Comparison of ENCODE assay signal across 16 mouse cellular contexts in the genomic region with DNA sequence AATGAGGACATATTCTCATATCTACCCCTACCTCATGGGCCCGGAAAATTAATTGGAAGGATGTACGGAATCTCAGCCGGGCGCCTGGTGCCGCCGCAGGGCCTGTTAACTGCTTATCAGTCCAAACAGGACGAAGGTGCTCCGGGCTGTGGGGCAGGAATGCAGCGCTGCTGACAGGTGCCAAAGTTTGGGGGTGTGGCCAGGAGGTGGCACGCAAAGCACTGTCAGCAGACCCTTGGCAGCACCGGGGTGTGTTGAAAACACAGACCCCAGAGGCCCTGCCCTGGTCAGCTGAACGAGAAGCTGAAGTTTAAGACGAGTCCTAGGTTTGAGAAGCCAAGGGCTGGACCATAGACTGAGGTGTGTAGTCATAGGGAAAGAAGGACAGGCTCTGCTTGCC. TPM values are rescaled to one million over a fixed set of nuclear protein-coding genes. Genes with fewer than 3 reads are reported as not detected.
DNase-seq lines count a peak whose midpoint lies in the region; ATAC-seq and TF ChIP-seq lines count a peak whose summit lies in the region.
"Had no signal": no experiment of that assay in that cellular context is flagged by ENCODE, and none has a peak within 500 bp of the region (broad histone marks: within the 10 kb centered on the region; RNA-seq: fewer than 3 reads in every experiment).

No protein-coding gene starts in this region.

- WGBS in heart, embryonic 11.5 days (ENCODE audit: insufficient replicate concordance): 39% methylated on average over 13 of the region's 13 CpGs
- 68% methylated on average over 13 of the region's 13 CpGs for WGBS in hindbrain, postnatal 0 days
- 86% methylated on average over 13 of the region's 13 CpGs for WGBS in hindbrain, embryonic 10.5 days
- 74% methylated on average over 13 of the region's 13 CpGs for WGBS in midbrain, embryonic 14.5 days
- 71% methylated on average over 13 of the region's 13 CpGs for WGBS in midbrain, embryonic 15.5 days

- H3K9me3 ChIP-seq in heart, embryonic 11.5 days (replicated peaks; ENCODE audit: control insufficient read depth, low read length): no peaks in the 10 kb centered on the region
- no peaks in the 10 kb centered on the region for H3K9me3 ChIP-seq in hindbrain, postnatal 0 days (ENCODE audit: low read length)
- no peaks in the 10 kb centered on the region for H3K9me3 ChIP-seq in hindbrain, embryonic 10.5 days
- H3K9me3 ChIP-seq in midbrain, embryonic 14.5 days (ENCODE audit: control insufficient read depth, low read length): no peaks in the 10 kb centered on the region
- H3K9me3 ChIP-seq in midbrain, embryonic 15.5 days: no peaks in the 10 kb centered on the region
- H3K9me3 ChIP-seq: embryonic facial prominence, embryonic 12.5 days; forebrain, embryonic 13.5 days; limb, embryonic 13.5 days; liver, embryonic 13.5 days; neural tube, embryonic 12.5 days had no signal

- H3K4me3 ChIP-seq in heart, embryonic 11.5 days (ENCODE audit: low read depth, low read length): no peak overlapping the region
- H3K4me3 ChIP-seq in hindbrain, postnatal 0 days (ENCODE audit: low read length): no peak overlapping the region
- no peak overlapping the region for H3K4me3 ChIP-seq in hindbrain, embryonic 10.5 days
- H3K4me3 ChIP-seq in midbrain, embryonic 14.5 days (replicated peaks; ENCODE audit: low read depth, low read length): no peak overlapping the region
- no peak overlapping the region for H3K4me3 ChIP-seq in midbrain, embryonic 15.5 days
- H3K4me3 ChIP-seq: embryonic facial prominence, embryonic 12.5 days; erythroblast, embryonic 14.5 days; forebrain, embryonic 13.5 days; limb, embryonic 13.5 days; liver, embryonic 13.5 days; neural tube, embryonic 12.5 days had no signal

- ATAC-seq in heart, embryonic 11.5 days (replicated peaks; ENCODE audit: insufficient number of reproducible peaks, low FRiP score, low TSS enrichment): 0 out of 2 replicates have a peak, but pooled peaks have one; percentile 33
- no peak for ATAC-seq in hindbrain, postnatal 0 days
- no peak for ATAC-seq in midbrain, embryonic 14.5 days (ENCODE audit: low FRiP score, low TSS enrichment)
- ATAC-seq in midbrain, embryonic 15.5 days (replicated peaks): no peak
- ATAC-seq: activated CD4-positive, CD25-positive, alpha-beta regulatory T cell, adult 4 months; forebrain, embryonic 13.5 days had no signal

- H3K27ac ChIP-seq in heart, embryonic 11.5 days (ENCODE audit: low read depth, low read length): no peak overlapping the region
- no peak overlapping the region for H3K27ac ChIP-seq in hindbrain, postnatal 0 days
- no peak overlapping the region for H3K27ac ChIP-seq in hindbrain, embryonic 10.5 days
- H3K27ac ChIP-seq in midbrain, embryonic 14.5 days (replicated peaks; ENCODE audit: low read depth, low read length): 0 out of 2 replicates have a peak overlapping the region, but pooled peaks have one; percentile 26
- no peak overlapping the region for H3K27ac ChIP-seq in midbrain, embryonic 15.5 days
- H3K27ac ChIP-seq: embryonic facial prominence, embryonic 12.5 days; forebrain, embryonic 13.5 days; limb, embryonic 13.5 days; liver, embryonic 13.5 days; neural tube, embryonic 12.5 days had no signal

- 0 out of 2 replicates have a peak overlapping the region, but pooled peaks have one; percentile 5 for H3K9ac ChIP-seq in heart, embryonic 11.5 days (ENCODE audit: low read depth, low read length)
- H3K9ac ChIP-seq in hindbrain, postnatal 0 days (replicated peaks; ENCODE audit: low read length): no peak overlapping the region
- H3K9ac ChIP-seq in midbrain, embryonic 14.5 days (replicated peaks; ENCODE audit: low read length): no peak overlapping the region
- H3K9ac ChIP-seq in midbrain, embryonic 15.5 days: no peak overlapping the region
- H3K9ac ChIP-seq: embryonic facial prominence, embryonic 12.5 days; forebrain, embryonic 13.5 days; limb, embryonic 13.5 days; liver, embryonic 13.5 days; neural tube, embryonic 12.5 days had no signal

- peak overlapping the region; percentile 14; the same call in 1 of the 2 replicates for H3K4me2 ChIP-seq in heart, embryonic 11.5 days
- no peak overlapping the region for H3K4me2 ChIP-seq in hindbrain, postnatal 0 days (ENCODE audit: low read depth, low read length)
- H3K4me2 ChIP-seq in midbrain, embryonic 14.5 days (ENCODE audit: low read length): no peak overlapping the region
- no peak overlapping the region for H3K4me2 ChIP-seq in midbrain, embryonic 15.5 days
- H3K4me2 ChIP-seq: embryonic facial prominence, embryonic 12.5 days; forebrain, embryonic 13.5 days; limb, embryonic 13.5 days; liver, embryonic 13.5 days; neural tube, embryonic 12.5 days had no signal

- H3K27me3 ChIP-seq in heart, embryonic 11.5 days (ENCODE audit: control insufficient read depth, insufficient read depth, low read length): no peaks in the 10 kb centered on the region
- H3K27me3 ChIP-seq in hindbrain, postnatal 0 days (ENCODE audit: insufficient read depth, low read length): no peaks in the 10 kb centered on the region
- peaks cover 27% of the 10 kb centered on the region for H3K27me3 ChIP-seq in hindbrain, embryonic 10.5 days (ENCODE audit: insufficient read depth, poor library complexity, severe bottlenecking)
- H3K27me3 ChIP-seq in midbrain, embryonic 14.5 days (ENCODE audit: control insufficient read depth, insufficient read depth, low read length): no peaks in the 10 kb centered on the region
- H3K27me3 ChIP-seq in midbrain, embryonic 15.5 days (replicated peaks): peaks cover 8% of the 10 kb centered on the region; the same call in 1 of the 2 replicates
- H3K27me3 ChIP-seq: embryonic facial prominence, embryonic 12.5 days; liver, embryonic 13.5 days had no signal

- TF ChIP-seq CTCF in hindbrain, postnatal 0 days (IDR thresholded peaks at IDR 0.05; ENCODE audit: low read depth): no peak

- H3K4me1 ChIP-seq in heart, embryonic 11.5 days (ENCODE audit: control insufficient read depth, insufficient read depth, low read length): peaks cover 11% of the 10 kb centered on the region
- H3K4me1 ChIP-seq in hindbrain, postnatal 0 days (ENCODE audit: insufficient read depth, low read length): 0 out of 2 replicates have a peak, but pooled peaks cover 10% of the 10 kb centered on the region
- H3K4me1 ChIP-seq in hindbrain, embryonic 10.5 days (replicated peaks): peaks cover 22% of the 10 kb centered on the region
- peaks cover 22% of the 10 kb centered on the region for H3K4me1 ChIP-seq in midbrain, embryonic 14.5 days (ENCODE audit: control insufficient read depth, insufficient read depth, low read length)
- H3K4me1 ChIP-seq in midbrain, embryonic 15.5 days: peaks cover 27% of the 10 kb centered on the region
- H3K4me1 ChIP-seq: liver, embryonic 13.5 days had no signal

- intact Hi-C loops in left cerebral cortex, postnatal 10 days (cut with DNase I): no loop called here

- H3K36me3 ChIP-seq in heart, embryonic 11.5 days (ENCODE audit: control insufficient read depth, insufficient read depth, low read length): no peaks in the 10 kb centered on the region
- H3K36me3 ChIP-seq in hindbrain, postnatal 0 days (ENCODE audit: insufficient read depth, low read length): no peaks in the 10 kb centered on the region
- no peaks in the 10 kb centered on the region for H3K36me3 ChIP-seq in hindbrain, embryonic 10.5 days
- H3K36me3 ChIP-seq in midbrain, embryonic 14.5 days (ENCODE audit: control insufficient read depth, insufficient read depth, low read length): no peaks in the 10 kb centered on the region
- H3K36me3 ChIP-seq in midbrain, embryonic 15.5 days (replicated peaks): no peaks in the 10 kb centered on the region
- H3K36me3 ChIP-seq: embryonic facial prominence, embryonic 12.5 days; G1E; limb, embryonic 13.5 days; liver, embryonic 13.5 days; neural tube, embryonic 12.5 days had no signal

- DNase-seq in heart, postnatal 4 days: no peak
- peak; percentile 21 for DNase-seq in hindbrain, postnatal 0 days (ENCODE audit: low spot score)
- no peak for DNase-seq in hindbrain, embryonic 10.5 days (ENCODE audit: low spot score)
- DNase-seq in midbrain, embryonic 14.5 days: no peak
- no peak for DNase-seq in left cerebral cortex, postnatal 10 days (ENCODE audit: extremely low spot score in 1 of 2, low spot score in 2 of 2)
- DNase-seq: layer of hippocampus, adult 9-11 months; liver, embryonic 13.5 days had no signal

RNA-seq across cellular contexts. Expression of a gene that starts 14.7 kb away (rescaled TPM):
- polyA plus RNA-seq in heart, embryonic 11.5 days (2014; fragmentation: Nextera tagmentation; extraction: Ambion mirVana): 2.7 and 4.2 TPM in 2 replicates
- total RNA-seq in heart, postnatal 4 days (2021): 10 to 100 TPM; 21.2 to 25.1 TPM
- 5.4 TPM in 2 replicates for total RNA-seq in hindbrain, postnatal 0 days (2014; rRNA removed)
- 3.5 and 4.3 TPM in 2 replicates for polyA plus RNA-seq in hindbrain, postnatal 0 days (2015; fragmentation: Nextera tagmentation; extraction: Ambion mirVana)
- 1.8 and 2.0 TPM in 2 replicates for polyA plus RNA-seq in hindbrain, embryonic 10.5 days (2016; fragmentation: Nextera tagmentation; extraction: Ambion mirVana)
- 1.4 and 3.8 TPM in 2 replicates for polyA plus RNA-seq in midbrain, embryonic 14.5 days (2014; fragmentation: Nextera tagmentation; extraction: Ambion mirVana)
- polyA plus RNA-seq in midbrain, embryonic 15.5 days (2015; fragmentation: Nextera tagmentation; extraction: Ambion mirVana): 4.2 and 4.3 TPM in 2 replicates
- total RNA-seq in left cerebral cortex, postnatal 10 days (2021): 1 to 10 TPM; 5.9 to 8.8 TPM
- polyA plus RNA-seq: activated CD4-positive, CD25-positive, alpha-beta regulatory T cell, adult 4 months; erythroblast, embryonic 14.5 days; G1E had no signal

RNA-seq across cellular contexts. Expression of a gene that starts 23.8 kb away (rescaled TPM):
- 16.0 and 17.1 TPM in 2 replicates for polyA plus RNA-seq in heart, embryonic 11.5 days (2014; fragmentation: Nextera tagmentation; extraction: Ambion mirVana)
- total RNA-seq in heart, postnatal 4 days (2021): 10 to 100 TPM; 19.6 to 20.2 TPM
- 47.9 and 51.7 TPM in 2 replicates for total RNA-seq in hindbrain, postnatal 0 days (2014; rRNA removed)
- 24.7 and 25.8 TPM in 2 replicates for polyA plus RNA-seq in hindbrain, postnatal 0 days (2015; fragmentation: Nextera tagmentation; extraction: Ambion mirVana)
- 23.7 and 31.1 TPM in 2 replicates for polyA plus RNA-seq in hindbrain, embryonic 10.5 days (2016; fragmentation: Nextera tagmentation; extraction: Ambion mirVana)
- 24.9 and 27.5 TPM in 2 replicates for polyA plus RNA-seq in midbrain, embryonic 14.5 days (2014; fragmentation: Nextera tagmentation; extraction: Ambion mirVana)
- polyA plus RNA-seq in midbrain, embryonic 15.5 days (2015; fragmentation: Nextera tagmentation; extraction: Ambion mirVana): 30.6 and 35.1 TPM in 2 replicates
- total RNA-seq in left cerebral cortex, postnatal 10 days (2021): 10 to 100 TPM; 37.5 to 37.6 TPM

RNA-seq across cellular contexts. Expression of a gene that starts 33.9 kb away (rescaled TPM):
- 3.9 and 4.3 TPM in 2 replicates for polyA plus RNA-seq in heart, embryonic 11.5 days (2014; fragmentation: Nextera tagmentation; extraction: Ambion mirVana)
- 1 to 10 TPM; 4.0 to 5.8 TPM for total RNA-seq in heart, postnatal 4 days (2021)
- 9.0 and 20.7 TPM in 2 replicates for total RNA-seq in hindbrain, postnatal 0 days (2014; rRNA removed)
- 6.5 and 7.0 TPM in 2 replicates for polyA plus RNA-seq in hindbrain, postnatal 0 days (2015; fragmentation: Nextera tagmentation; extraction: Ambion mirVana)
- polyA plus RNA-seq in hindbrain, embryonic 10.5 days (2016; fragmentation: Nextera tagmentation; extraction: Ambion mirVana): 8.7 and 8.9 TPM in 2 replicates
- polyA plus RNA-seq in midbrain, embryonic 14.5 days (2014; fragmentation: Nextera tagmentation; extraction: Ambion mirVana): 2.6 and 4.2 TPM in 2 replicates
- 6.6 and 8.2 TPM in 2 replicates for polyA plus RNA-seq in midbrain, embryonic 15.5 days (2015; fragmentation: Nextera tagmentation; extraction: Ambion mirVana)
- total RNA-seq in left cerebral cortex, postnatal 10 days (2021): 10 to 100 TPM; 11.5 to 13.9 TPM

RNA-seq across cellular contexts. Expression of a gene that starts 40.8 kb away (rescaled TPM):
- polyA plus RNA-seq in heart, embryonic 11.5 days (2014; fragmentation: Nextera tagmentation; extraction: Ambion mirVana): 3.1 and 3.8 TPM in 2 replicates
- 10 to 100 TPM; 20.2 to 24.4 TPM for total RNA-seq in heart, postnatal 4 days (2021)
- 25.5 and 30.6 TPM in 2 replicates for total RNA-seq in hindbrain, postnatal 0 days (2014; rRNA removed)
- polyA plus RNA-seq in hindbrain, postnatal 0 days (2015; fragmentation: Nextera tagmentation; extraction: Ambion mirVana): 15.4 and 18.5 TPM in 2 replicates
- 1.8 and 2.0 TPM in 2 replicates for polyA plus RNA-seq in hindbrain, embryonic 10.5 days (2016; fragmentation: Nextera tagmentation; extraction: Ambion mirVana)
- 1.8 and 5.5 TPM in 2 replicates for polyA plus RNA-seq in midbrain, embryonic 14.5 days (2014; fragmentation: Nextera tagmentation; extraction: Ambion mirVana)
- 5.1 and 6.7 TPM in 2 replicates for polyA plus RNA-seq in midbrain, embryonic 15.5 days (2015; fragmentation: Nextera tagmentation; extraction: Ambion mirVana)
- total RNA-seq in left cerebral cortex, postnatal 10 days (2021): 10 to 100 TPM; 10.1 to 11.7 TPM
